Mouse (Mus musculus) limb, embryonic 13.5 days (tissue): Measurements from ENCODE around the gene Lrrc2. TPM values are rescaled to one million over a fixed set of nuclear protein-coding genes. Genes with fewer than 3 reads are reported as not detected.

Experiments used
- ATAC-seq: fragments of 200-750 bp; cut with Nextera tagmentation; 2 replicates; pipeline ENCODE4 v1.8.0; 2017; ENCODE audit warnings: low read depth, moderate number of reproducible peaks, moderate TSS enrichment; ENCODE audit not compliant: low FRiP score
- H3K27ac ChIP-seq: fragments of 300-500 bp; sonication (generic); 2 replicates; pipeline ENCODE4 v1.5.1; 2015; ENCODE audit warnings: inconsistent platforms, mild to moderate bottlenecking, moderate library complexity
- H3K27me3 ChIP-seq: fragments of 300-500 bp; sonication (generic); 2 replicates; pipeline ENCODE4 v1.6.1; 2015; ENCODE audit warnings: mild to moderate bottlenecking, inconsistent platforms
- H3K36me3 ChIP-seq: fragments of 300-500 bp; sonication (generic); 2 replicates; pipeline ENCODE4 v1.6.1; 2015; ENCODE audit warnings: inconsistent platforms, mild to moderate bottlenecking, moderate library complexity
- H3K4me1 ChIP-seq: fragments of 300-500 bp; sonication (generic); 2 replicates; pipeline ENCODE4 v1.6.1; 2015; ENCODE audit warnings: inconsistent platforms
- H3K4me2 ChIP-seq: fragments of 300-500 bp; sonication (generic); replicated peaks from 2 replicates; pipeline ENCODE4 v1.6.1; 2015; ENCODE audit warnings: inconsistent platforms, mild to moderate bottlenecking, moderate library complexity
- H3K4me3 ChIP-seq: fragments of 300-500 bp; sonication (generic); 2 replicates; pipeline ENCODE4 v1.5.1; 2015; ENCODE audit warnings: moderate library complexity, mild to moderate bottlenecking, inconsistent platforms
- H3K9ac ChIP-seq: fragments of 300-500 bp; sonication (generic); 2 replicates; pipeline ENCODE4 v1.6.1; 2015; ENCODE audit warnings: mild to moderate bottlenecking, inconsistent platforms
- H3K9me3 ChIP-seq: fragments of 300-500 bp; sonication (generic); 2 replicates; pipeline ENCODE4 v1.6.1; 2016; ENCODE audit warnings: inconsistent platforms
- whole genome bisulfite sequencing: fragments of 180-500 bp; shearing (Covaris S2); methylation state at CpG from one replicate; pipeline ENCODE4 v1.1.7; 2015; 5-methylcytosine and 5-hydroxymethylcytosine counted together
- polyA plus RNA-seq: library from polyadenylated mRNA; unstranded; fragments of >200 nt; fragmentation: Nextera tagmentation; extraction: Ambion mirVana; gene quantifications from 2 replicates; pipeline ENCODE4 v1.2.1, GENCODE M21; 2015

The Lrrc2 gene
- polyA plus RNA-seq, 1 experiment from 2014 or later: not detected

DNA sequence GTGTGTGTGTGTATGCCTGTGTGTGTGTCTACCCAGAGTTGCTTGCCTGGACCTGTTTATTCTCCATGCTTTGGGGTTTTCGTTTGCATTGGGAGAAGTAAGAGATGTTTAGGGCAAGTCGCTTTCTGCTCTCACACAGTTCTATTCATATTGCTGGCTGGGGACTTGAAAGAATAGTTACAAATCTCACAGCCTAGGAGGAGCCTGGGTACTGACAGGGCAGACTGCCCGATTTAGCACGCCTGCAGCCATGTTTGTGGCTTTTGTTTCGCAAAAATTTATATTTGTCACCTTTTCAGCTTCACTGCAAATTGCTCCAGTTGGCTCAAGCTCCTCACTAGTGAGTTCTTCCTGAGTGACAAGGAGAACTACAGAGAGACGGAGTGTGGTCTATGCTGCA lies 19.8 kb upstream of the Lrrc2 start:
- no peaks in the 10 kb centered on the region; the same call in 1 of the 2 replicates for H3K4me1 ChIP-seq
- H3K36me3 ChIP-seq: no peaks in the 10 kb centered on the region
- H3K4me3 ChIP-seq: no peak overlapping the region
- H3K27me3 ChIP-seq: no peaks in the 10 kb centered on the region
- H3K9ac ChIP-seq: no peak overlapping the region
- no peak overlapping the region for H3K27ac ChIP-seq
- 80% methylated on average over 6 of the region's 6 CpGs for WGBS
- no peak overlapping the region for H3K4me2 ChIP-seq
- H3K9me3 ChIP-seq: no peaks in the 10 kb centered on the region
- no peak for ATAC-seq

DNA sequence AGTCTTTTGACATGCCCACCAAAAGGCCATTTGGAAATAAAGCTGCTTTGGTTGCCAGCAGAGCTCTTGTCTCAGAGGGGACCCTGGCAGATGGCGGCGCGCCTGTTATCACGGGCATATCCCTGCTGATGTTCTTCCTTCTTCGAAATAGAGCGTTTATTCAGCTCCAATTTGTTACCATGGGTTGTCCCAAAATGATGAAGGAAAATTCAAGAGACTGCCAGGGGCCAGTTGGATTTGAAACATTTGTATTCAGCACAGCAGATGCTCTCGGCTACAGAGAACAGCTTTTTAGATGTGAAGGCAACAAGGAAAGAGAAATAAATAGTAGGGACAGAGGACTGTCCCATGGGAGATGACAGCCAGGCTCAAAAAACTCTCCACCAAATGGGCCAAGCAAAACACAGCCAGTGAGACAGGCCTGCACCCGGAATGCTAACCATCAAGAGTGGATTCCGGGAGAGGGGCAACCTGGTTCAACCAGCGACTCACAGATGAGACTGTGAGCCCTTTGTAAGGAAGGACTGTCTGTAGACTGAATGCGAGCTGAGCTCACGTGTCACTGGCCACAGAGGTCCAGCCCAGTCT lies 17.4 kb upstream of the Lrrc2 start:
- ATAC-seq: no peak
- H3K4me1 ChIP-seq: no peaks in the 10 kb centered on the region
- H3K4me2 ChIP-seq: no peak overlapping the region
- H3K27me3 ChIP-seq: no peaks in the 10 kb centered on the region
- H3K36me3 ChIP-seq: no peaks in the 10 kb centered on the region
- no peak overlapping the region for H3K4me3 ChIP-seq
- H3K27ac ChIP-seq: no peak overlapping the region
- no peaks in the 10 kb centered on the region for H3K9me3 ChIP-seq
- H3K9ac ChIP-seq: no peak overlapping the region
- WGBS: 87% methylated on average over 12 of the region's 12 CpGs

DNA sequence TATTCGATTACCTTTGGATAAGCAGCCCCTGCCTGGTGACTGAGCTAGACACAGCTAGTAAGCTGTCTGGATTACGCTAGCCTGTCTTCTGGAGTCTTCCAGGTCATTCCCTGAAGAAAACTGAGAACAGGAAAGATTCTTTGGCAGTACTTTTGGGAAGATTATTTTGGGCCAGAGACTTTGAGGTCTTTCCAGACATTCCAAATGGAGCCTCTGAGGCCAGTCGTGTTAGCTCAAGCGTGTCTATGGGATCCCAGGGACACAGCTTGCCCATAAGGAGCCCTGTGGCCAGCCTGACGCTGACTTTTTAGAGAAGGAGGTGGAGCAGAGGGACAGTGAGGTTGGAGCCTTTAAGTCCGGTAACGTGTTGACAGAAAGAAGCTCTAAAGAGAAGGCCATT lies 15.4 kb upstream of the Lrrc2 start:
- WGBS: 81% methylated on average over 7 of the region's 7 CpGs
- no peak for ATAC-seq
- H3K36me3 ChIP-seq: no peaks in the 10 kb centered on the region
- no peaks in the 10 kb centered on the region for H3K9me3 ChIP-seq
- no peak overlapping the region for H3K4me3 ChIP-seq
- no peak overlapping the region for H3K27ac ChIP-seq
- no peak overlapping the region for H3K4me2 ChIP-seq
- no peaks in the 10 kb centered on the region for H3K27me3 ChIP-seq
- H3K9ac ChIP-seq: no peak overlapping the region
- no peaks in the 10 kb centered on the region for H3K4me1 ChIP-seq

DNA sequence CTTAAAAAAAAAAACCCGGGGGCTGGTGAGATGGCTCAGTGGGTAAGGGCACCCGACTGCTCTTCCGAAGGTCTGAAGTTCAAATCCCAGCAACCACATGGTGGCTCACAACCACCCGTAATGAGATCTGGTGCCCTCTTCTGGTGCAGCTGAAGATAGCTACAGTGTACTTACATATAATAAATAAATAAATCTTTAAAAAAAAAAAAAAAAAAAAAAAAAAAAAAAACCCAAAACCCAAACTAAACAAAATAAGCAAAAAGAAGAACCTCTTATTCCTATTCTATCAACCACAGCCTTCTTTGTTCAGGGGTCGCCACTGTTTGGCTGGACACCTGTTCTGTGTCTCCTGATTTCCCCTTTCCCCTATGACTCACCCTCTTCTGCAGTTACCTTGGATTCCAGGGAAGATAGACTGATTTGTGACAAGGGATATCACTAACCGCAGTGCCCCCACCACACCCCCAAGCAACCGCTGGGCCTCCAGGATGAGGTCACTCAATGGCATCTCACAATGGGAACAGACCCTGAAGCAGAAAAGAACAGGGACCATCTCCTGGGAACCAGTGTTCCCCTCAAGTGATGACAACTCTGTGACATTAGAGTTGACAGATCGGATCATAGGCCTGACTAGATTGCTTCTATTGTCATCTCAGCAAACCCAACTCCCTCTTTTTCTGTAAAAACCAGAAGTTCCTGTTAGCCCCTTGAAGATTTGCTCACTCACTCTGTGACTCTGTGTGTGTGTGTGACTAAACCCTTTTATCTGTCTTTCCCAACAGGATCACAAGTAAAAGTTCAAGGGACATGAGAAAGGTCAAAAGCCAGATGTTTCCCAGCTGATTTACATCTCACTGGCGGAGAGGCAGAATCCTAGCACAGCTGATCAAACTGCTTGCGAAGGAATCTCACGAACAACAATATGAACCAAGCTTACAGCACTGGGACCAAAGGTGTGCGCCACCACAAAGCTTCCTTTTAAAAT lies 13.5 kb upstream of the Lrrc2 start:
- 63% methylated on average over 12 of the region's 12 CpGs for WGBS
- Histone ChIP-seq H3K36me3 (no peaks in the 10 kb centered on the region), H3K4me3 (no peak overlapping the region), H3K4me2 (no peak overlapping the region), H3K27ac (no peak overlapping the region), H3K9me3 (no peaks in the 10 kb centered on the region), H3K27me3 (no peaks in the 10 kb centered on the region), H3K4me1 (no peaks in the 10 kb centered on the region), H3K9ac (no peak overlapping the region)
- ATAC-seq: no peak

DNA sequence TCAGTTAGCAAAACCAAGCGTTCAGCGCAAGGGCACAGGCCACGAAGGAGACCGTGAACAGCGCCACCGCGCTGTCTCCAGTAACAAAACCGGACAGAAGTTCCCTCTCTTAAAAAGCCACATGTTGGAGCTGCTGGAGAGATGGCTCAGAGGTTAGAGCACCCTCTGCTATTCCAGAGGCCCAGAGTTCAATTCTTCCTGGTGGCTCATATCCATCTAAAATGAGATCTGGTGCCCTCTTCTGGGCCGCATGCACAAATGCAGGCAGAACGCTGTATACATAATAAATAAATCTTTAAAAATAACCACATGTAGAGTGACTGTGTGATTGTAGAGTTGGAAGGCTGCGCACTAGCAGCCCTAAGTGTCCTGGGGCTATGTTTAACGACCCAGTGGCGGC lies 7.1 kb upstream of the Lrrc2 start:
- Histone ChIP-seq H3K9me3 (no peaks in the 10 kb centered on the region), H3K27ac (no peak overlapping the region), H3K4me2 (no peak overlapping the region), H3K36me3 (no peaks in the 10 kb centered on the region), H3K4me1 (peaks cover 6% of the 10 kb centered on the region; the same call in 1 of the 2 replicates), H3K27me3 (peaks cover 59% of the 10 kb centered on the region), H3K4me3 (no peak overlapping the region), H3K9ac (no peak overlapping the region)
- no peak for ATAC-seq
- 37% methylated on average over 13 of the region's 13 CpGs for WGBS

DNA sequence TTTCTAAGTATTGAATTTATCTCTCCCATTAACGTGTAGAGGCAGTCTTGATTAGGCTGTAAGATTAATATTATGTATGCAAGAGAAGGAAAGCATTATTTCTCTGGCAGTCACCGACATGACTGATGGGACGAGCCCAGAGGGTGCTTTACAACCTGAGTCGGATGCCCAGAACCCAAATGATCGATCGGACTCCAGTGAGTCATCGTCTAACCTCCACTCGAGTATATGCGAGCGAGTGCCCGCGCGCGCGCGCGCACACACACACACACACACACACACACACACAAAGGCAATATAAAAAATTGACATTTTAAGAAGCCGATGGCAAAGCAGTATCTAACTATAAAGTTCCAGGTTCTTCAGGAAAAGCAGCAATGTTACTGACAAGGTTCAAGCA lies 6.0 kb upstream of the Lrrc2 start:
- Histone ChIP-seq H3K9me3 (no peaks in the 10 kb centered on the region), H3K27me3 (peaks cover 61% of the 10 kb centered on the region), H3K36me3 (no peaks in the 10 kb centered on the region), H3K4me1 (peaks cover 6% of the 10 kb centered on the region; the same call in 1 of the 2 replicates), H3K27ac (no peak overlapping the region), H3K9ac (no peak overlapping the region), H3K4me3 (no peak overlapping the region), H3K4me2 (no peak overlapping the region)
- ATAC-seq: no peak
- WGBS: 6% methylated on average over 18 of the region's 18 CpGs

DNA sequence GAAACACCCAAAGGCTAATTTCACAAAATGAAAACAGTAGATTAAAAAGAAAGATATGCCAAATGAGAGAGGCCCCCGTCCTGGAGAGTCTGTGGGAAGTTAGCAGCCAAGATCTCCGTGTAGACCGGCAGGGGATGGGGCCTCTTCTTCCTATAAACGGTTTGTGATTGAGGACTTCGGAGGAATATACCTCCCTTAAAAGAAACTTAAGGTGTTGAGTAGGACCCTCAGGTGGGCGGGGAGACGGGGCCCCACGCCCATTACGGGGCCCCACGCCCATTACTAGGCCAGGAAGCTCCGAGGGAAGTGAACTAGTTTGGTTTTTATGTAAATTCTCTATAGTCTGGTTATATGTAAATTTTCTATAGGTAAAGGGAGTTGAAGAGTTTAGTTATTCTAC lies 5.4 kb upstream of the Lrrc2 start, which contains the start of gene Tdgf1:
Gene Tdgf1 (minus strand): TSS at position 233 of the 400 bp plus-strand sequence.
- ATAC-seq: no peak
- peaks cover 61% of the 10 kb centered on the region for H3K27me3 ChIP-seq
- no peak within 1 kb of the TSS for H3K9ac ChIP-seq
- H3K27ac ChIP-seq: no peak within 1 kb of the TSS
- H3K9me3 ChIP-seq: no peaks in the 10 kb centered on the region
- no peaks in the 10 kb centered on the region for H3K36me3 ChIP-seq
- WGBS: 8% methylated on average over 11 of the region's 11 CpGs
- peak within 1 kb of the TSS; percentile 7; the same call in 1 of the 2 replicates for H3K4me3 ChIP-seq
- H3K4me2 ChIP-seq: peak within 1 kb of the TSS; percentile 40
- H3K4me1 ChIP-seq: peaks cover 6% of the 10 kb centered on the region; the same call in 1 of the 2 replicates

DNA sequence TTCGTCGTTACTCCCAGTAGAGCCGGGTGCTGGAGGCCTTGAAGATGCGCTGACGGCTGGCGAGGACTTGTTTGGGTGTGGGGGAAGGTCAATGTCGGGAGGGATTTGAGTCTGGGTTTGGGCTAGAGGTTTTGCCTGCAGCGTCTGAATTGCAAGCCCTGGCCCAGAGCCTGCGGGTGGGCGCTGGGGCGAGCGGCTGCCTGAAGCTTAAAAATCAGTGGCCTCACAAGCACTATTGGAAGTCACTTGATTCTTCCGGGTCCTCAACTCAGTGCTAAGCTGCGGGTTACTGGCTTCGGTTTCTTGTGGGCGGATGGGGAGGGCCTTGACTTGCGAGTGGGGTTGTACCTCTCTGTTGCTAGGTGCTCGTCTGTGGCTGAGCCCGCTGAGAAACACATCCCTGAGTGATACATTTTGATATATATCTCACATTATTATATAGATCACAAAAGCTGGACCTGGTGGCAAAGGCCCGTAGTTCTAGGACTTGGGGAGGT lies 4.7 kb upstream of the Lrrc2 start:
- Histone ChIP-seq H3K9me3 (no peaks in the 10 kb centered on the region), H3K4me2 (peak overlapping the region; percentile 40), H3K4me3 (peak overlapping the region; percentile 7; the same call in 1 of the 2 replicates), H3K4me1 (peaks cover 6% of the 10 kb centered on the region; the same call in 1 of the 2 replicates), H3K27me3 (peaks cover 67% of the 10 kb centered on the region), H3K27ac (no peak overlapping the region), H3K36me3 (no peaks in the 10 kb centered on the region), H3K9ac (no peak overlapping the region)
- WGBS: 7% methylated on average over 20 of the region's 20 CpGs
- no peak for ATAC-seq

DNA sequence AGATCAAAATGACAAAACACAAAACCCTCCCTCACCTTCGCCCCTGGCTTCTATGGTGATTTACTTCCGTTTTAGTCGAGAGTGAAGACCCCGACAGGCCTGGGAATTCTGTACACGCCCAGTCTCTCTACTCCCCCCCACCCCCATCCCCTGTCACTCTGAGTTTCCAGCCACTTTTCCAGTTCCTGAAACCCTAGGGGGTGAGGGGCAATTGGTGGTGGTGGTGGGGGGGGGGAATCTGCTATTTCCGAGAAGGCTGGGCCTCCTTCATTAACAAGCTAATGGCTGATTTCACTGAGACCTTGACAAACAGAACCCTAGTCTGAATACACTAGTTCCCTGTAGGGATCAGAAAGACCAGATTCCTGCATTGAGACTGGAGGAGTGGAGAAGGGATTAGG lies 4.1 kb upstream of the Lrrc2 start:
- H3K9me3 ChIP-seq: no peaks in the 10 kb centered on the region
- H3K27ac ChIP-seq: no peak overlapping the region
- WGBS: 8% methylated on average over 6 of the region's 6 CpGs
- no peak overlapping the region for H3K4me3 ChIP-seq
- H3K27me3 ChIP-seq: peaks cover 74% of the 10 kb centered on the region
- 0 out of 2 replicates have a peak overlapping the region, but pooled peaks have one; percentile 40 for H3K4me2 ChIP-seq
- no peak overlapping the region for H3K9ac ChIP-seq
- no peaks in the 10 kb centered on the region for H3K36me3 ChIP-seq
- peaks cover 6% of the 10 kb centered on the region; the same call in 1 of the 2 replicates for H3K4me1 ChIP-seq
- ATAC-seq: no peak

DNA sequence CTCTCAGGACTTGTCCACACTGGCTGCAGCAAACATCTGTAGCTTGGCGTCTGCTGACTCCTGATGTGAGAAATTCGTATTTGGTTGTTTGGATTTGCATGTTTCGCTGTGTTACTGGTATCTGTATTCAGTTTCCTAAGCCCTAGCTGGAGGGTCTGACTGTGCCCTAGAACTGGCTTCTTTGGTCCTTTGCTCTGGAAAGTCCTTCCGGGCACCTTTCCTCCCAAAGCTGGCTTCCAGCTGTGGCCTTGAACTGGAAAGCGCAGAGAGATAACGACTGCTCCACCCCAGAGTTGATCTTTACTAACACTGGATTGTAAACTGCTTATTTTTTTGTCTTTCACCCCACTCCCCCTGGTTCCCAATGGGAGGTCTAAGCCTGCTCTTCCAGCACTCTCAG lies 3.4 kb upstream of the Lrrc2 start:
- H3K4me3 ChIP-seq: no peak overlapping the region
- H3K27ac ChIP-seq: no peak overlapping the region
- 36% methylated on average over 6 of the region's 6 CpGs for WGBS
- no peak overlapping the region for H3K4me2 ChIP-seq
- no peak for ATAC-seq
- no peak overlapping the region for H3K9ac ChIP-seq
- H3K27me3 ChIP-seq: peaks cover 80% of the 10 kb centered on the region
- peaks cover 6% of the 10 kb centered on the region; the same call in 1 of the 2 replicates for H3K4me1 ChIP-seq
- H3K36me3 ChIP-seq: no peaks in the 10 kb centered on the region
- no peaks in the 10 kb centered on the region for H3K9me3 ChIP-seq

DNA sequence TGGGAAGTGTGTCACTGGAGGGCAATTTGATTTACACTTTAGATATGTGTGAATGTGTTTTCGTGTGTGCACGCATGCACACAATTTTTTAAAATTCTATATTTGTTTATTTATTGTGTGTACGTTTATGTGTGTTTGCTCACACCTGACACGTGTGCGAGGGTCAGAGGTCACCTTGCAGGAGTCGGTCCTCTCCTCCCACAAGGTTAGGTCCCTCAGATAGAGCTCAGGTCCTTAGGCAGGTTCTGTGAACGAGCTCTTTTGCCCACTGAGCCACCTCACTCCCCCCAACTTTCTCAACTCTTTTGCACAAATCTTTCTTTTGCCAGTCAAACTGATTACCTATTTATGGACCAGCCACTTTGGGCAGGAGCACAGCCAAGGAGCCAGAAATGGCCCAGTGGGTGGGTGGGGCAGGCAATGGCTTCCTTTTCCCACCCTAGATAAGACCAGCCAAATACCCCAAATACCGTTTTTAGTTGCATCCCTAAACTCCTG lies 2.5 kb upstream of the Lrrc2 start:
- 48% methylated on average over 8 of the region's 8 CpGs for WGBS
- Histone ChIP-seq H3K4me1 (peaks cover 10% of the 10 kb centered on the region; the same call in 1 of the 2 replicates), H3K4me2 (no peak overlapping the region), H3K4me3 (no peak overlapping the region), H3K9me3 (no peaks in the 10 kb centered on the region), H3K36me3 (no peaks in the 10 kb centered on the region), H3K27ac (no peak overlapping the region), H3K27me3 (peaks cover 83% of the 10 kb centered on the region), H3K9ac (no peak overlapping the region)
- no peak for ATAC-seq

DNA sequence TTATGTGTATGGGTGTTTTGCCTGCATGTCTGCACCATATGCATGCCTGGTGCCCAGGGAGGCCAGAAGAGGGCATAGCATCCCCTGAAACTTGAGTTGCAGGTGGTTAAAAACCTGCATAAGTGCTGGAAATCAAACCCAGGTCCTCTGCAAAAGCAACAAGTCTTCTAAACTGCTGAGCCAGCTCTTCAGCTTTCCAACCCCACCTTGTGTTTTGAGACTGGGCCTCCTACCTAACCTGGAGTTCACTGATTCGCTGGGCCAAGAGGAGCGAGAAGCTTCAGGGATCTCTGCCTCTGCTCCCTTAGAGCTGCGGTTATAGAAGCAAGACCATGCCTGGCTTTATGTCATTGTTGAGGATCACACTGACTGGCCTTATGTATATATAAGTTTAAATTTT lies 1.2 kb upstream of the Lrrc2 start:
- Histone ChIP-seq H3K4me1 (peaks cover 12% of the 10 kb centered on the region), H3K36me3 (no peaks in the 10 kb centered on the region), H3K4me3 (no peak overlapping the region), H3K9me3 (no peaks in the 10 kb centered on the region), H3K4me2 (no peak overlapping the region), H3K27ac (no peak overlapping the region), H3K27me3 (peaks cover 82% of the 10 kb centered on the region), H3K9ac (no peak overlapping the region)
- ATAC-seq: no peak
- 95% methylated on average over 3 of the region's 3 CpGs for WGBS
